Mouse (Mus musculus) spleen, postnatal 14 days (tissue): ENCODE data around the gene Rasa3.

ENCODE experiments used
- DNase-seq, 2 experiments: peaks; one replicate each; pipeline ENCODE4 v3.0.0; 2021 to 2022; ENCODE audit warnings: low spot score in 2 of 2

Gene Rasa3

DNA sequence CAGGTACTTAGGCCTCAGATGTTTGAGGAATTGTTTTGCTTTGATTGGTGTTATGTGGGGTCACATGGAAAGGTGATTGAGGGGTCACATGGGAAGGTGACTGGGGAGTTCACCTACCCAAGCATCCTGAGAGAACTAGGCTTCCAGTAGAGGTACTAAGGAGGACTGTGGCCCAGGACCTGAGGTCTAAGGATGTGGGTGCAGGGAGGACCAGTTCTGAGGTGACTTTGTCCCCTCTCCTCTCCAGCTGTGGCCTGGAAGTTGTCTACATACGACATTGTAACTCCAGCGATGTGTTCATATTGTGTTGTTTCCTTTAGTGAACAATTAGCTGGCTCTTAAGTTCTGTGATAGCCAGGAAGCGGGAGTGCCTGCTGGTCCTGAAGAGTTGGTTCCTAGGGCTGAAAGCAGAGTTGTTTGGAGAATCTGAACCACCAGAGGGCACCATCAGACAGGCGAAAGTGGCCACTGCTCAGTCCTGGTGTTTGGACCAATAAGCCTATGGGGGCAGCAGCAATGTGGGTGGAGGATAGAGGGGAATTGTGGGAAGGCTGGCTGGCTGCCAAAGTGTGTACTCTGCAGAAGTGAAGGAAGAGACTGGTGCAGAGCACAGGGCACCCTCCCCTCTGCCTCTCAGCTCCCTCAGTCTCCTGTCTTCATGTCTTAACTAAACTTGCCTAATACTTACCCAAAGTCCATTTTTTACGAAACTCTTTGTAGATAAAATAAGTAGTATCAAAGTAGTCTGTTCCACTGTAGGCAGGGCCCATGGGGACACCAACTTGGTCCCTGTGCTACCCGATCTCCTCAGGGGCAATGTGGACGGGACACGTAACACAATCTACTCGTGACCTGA lies 126.5 kb downstream of the Rasa3 start:
- peak; percentile 52 to 74 for DNase-seq

GRCm38 (mm10) chr8:13548831-13549230 lies 128.6 kb downstream of the Rasa3 start:
- DNase-seq = no peak

DNA sequence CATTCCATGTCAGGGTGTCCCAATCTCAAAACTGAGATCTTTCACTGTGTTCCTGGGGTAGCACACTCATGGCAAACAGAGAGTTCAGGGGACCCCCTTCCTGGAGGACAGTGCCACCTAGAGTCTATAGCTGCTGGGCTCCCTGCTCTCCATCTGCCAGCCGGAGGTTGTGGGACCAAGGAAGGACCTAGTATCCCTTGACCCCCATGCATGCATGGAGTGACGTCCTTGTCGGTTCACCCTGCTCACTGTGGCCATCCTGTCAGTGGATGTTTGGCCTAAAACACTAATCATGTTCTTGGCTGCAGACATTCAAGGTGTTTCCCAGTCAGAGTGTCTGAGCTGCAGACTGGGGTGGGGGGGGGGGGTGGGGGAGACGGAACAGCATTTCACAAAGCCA lies 129.2 kb downstream of the Rasa3 start:
- DNase-seq = no peak

DNA sequence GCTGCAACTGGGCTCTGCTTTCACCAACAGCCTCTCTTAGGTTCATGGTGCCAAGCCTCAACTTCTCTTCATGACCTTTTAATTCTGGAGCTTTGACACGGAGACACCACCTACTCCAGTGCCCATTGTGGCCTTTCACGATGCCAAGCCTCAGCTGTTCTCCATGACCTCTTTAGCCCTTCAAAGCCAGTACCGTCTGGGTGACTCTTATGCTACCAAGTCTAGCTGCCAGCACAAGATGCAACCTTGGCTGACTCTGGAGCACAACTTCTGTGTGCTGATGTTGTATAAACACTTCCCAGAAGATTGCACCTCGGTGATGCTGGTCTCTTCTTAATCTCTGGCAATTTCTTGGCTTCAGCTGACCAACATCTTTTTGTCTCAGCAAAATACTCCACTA lies 131.0 kb downstream of the Rasa3 start:
- DNase-seq = no peak

GRCm38 (mm10) chr8:13541526-13541925 lies 135.9 kb downstream of the Rasa3 start:
- no peak for DNase-seq

- no peak for DNase-seq
Measured at GRCm38 (mm10) chr8:13540122-13540521, 137.3 kb downstream of the Rasa3 start.

DNA sequence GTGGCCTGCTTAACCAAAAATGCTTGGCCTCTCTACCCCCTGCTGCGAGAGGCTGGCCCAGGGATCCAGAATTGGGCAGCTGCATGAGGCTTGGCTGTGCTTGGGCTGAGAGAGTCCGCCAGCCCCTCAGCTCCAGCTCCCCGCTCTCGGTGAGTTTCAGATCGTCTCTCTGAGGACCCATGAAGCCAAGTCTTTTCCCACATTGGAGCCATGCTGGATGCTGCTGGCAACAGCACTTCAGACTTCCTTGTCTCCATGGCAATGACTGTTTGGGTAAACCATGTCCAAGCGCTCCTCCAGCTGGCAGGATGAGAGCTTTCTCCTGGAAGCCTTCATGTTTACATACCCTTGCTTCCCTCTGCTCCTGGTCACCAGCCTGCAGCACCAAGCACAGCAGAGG lies 138.6 kb downstream of the Rasa3 start:
- no peak for DNase-seq

DNA sequence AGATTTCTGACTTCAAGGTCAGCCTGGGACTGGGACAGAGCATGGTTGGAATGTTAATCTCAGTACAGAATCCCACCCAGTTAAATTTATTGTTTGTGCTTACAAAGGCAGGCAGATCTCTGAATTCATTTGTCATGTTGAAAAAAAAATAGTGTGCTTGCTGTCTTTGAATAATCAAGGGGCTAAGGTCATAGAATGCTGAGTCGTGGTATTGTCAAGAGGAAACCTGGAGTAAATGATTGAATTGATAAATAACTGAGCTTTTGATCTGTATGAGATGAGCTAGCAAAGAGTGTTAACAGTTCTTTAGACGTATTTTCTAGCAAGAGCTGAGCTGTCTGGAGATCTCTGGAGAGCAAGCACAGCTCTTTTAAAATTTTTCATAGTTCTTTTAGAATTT lies 140.3 kb downstream of the Rasa3 start:
- no peak for DNase-seq

- DNase-seq = no peak
Measured at GRCm38 (mm10) chr8:13533123-13533522, 144.3 kb downstream of the Rasa3 start.

DNA sequence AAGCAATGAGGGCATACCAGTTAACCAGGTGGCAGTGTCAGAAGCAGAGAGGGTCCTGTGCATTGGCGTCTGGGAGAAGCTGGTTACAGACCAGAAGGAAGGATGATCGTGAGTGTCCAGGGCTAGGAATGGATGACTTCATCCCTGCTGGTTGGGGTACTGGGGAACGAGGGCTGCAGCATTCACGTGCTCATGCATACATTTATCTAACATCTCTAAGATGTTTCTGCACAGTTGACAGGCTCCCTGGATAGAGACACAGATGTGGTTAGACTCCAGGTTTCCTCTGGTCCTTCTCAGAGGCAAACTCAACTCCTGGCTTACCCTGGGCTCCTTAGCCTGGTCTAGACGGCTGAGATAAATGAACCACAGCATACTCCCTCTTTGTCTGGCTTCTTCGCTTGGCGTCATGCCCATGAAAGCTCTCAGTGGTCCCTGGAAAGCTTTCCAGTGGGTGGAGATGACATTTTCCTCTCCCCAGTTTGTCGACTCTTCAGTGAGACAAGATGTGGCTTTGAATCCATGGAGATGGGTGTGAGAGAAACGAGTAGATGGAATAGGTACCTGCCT lies 145.7 kb downstream of the Rasa3 start:
- DNase-seq = no peak

GRCm38 (mm10) chr8:13530941-13531340 lies 146.5 kb downstream of the Rasa3 start:
- DNase-seq = peak in 1 of 2 experiments; percentile 31

DNA sequence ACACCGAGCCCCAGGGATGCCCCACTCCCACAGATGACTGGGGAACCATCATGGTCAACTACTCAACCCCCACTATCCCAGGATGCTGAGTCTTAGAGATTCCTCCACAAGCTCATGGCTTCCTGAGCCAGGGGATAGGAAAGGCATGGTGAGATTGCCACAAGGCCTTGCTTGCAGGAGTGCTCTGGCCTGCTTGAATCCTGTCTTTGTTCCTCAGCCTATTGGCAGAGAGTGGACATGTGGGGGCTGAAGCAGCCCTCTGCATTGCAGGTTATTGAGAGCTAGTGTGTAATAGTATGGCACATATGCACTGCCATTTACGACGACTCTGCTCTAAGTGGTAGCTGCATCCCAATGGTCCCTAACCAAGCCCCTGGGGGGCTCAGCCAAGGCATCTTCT lies 147.0 kb downstream of the Rasa3 start:
- no peak for DNase-seq

DNA sequence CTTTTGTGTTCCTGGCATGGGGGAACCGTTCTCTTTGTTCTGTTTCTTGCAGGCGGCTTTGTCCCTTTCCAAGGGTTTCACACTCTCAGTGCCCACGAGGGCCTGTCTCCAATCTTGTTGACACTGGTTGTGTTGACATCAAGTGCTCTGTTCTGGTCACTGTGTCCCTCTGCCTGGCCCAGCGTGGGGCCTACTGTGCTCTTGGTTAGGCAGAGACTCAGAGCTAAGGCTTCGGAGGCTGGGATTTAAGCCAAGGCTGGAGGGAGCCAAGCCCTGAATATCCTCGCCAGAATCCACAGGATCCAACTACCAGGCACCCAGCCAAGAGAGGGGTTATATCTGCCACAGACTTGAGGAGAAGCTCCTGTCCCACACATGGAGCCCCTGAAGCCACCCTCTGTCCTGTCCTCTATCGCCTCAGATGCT lies 147.5 kb downstream of the Rasa3 start:
- no peak for DNase-seq

- DNase-seq = no peak
Measured at GRCm38 (mm10) chr8:13529011-13529840, 148.2 kb downstream of the Rasa3 start.

DNA sequence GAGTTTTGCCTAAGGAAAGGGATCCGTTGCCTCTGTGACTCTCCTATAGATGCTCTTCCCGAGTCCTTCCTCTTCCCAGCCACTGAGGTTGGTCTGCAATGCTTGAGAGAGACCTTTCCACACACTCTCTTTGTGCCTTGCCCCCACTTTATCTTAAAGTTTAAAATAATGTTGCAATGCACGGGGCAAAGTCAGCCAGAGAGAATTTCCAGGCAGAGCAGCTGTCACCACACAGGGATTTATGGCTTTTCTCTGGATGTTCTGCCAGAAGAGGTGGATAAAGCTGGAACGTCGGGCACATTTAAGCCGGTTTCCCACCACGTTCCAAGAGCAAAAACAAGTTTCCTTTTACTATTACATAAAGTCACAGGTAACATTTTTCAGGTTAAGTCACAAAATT lies 156.0 kb downstream of the Rasa3 start:
- DNase-seq = no peak

GRCm38 (mm10) chr8:13520349-13520748 lies 157.1 kb downstream of the Rasa3 start:
- no peak for DNase-seq

DNA sequence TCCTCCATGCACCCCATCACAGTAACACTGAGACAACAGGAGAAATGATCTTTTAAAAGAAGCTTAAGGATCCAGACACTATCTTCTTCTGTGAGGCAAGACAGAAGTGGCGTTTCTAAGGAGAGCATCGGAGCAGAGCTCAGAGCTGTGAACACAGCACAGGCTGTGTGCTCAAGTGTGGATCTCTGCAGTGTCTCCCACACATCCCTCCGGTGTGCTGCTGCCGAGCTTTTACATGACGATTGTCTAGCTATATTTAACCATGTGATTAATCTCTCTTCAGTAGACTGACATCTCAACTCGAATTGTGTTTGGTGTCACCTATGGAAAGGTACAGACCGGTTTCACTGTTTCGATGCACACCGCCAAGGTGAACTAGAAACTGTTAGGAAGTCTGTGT lies 157.9 kb downstream of the Rasa3 start:
- no peak for DNase-seq

DNA sequence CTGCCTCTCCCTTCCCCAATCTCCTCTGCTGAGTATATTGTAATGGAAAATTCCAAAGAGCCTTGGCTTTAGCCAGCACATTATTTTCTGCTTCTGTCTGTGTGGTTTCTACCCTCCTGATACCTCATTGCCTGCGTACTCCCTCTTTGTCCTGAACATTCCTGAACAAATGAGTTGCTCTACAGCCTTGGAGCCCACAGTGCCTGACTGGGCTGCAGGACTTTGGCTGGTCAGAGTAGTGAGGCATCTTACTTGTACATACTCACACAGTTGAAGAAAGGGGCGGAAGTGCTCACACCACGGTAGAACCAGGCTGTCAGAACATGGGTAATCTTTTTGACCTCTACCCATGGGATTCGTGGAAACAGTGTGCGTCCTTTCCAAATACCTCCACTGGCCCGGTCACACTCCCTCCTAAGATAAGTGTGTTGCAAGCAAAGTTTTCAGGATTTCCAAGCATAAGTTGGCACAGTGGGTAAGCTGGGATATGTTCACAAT lies 160.1 kb downstream of the Rasa3 start:
- DNase-seq = no peak
